Mouse (Mus musculus): ENCODE measurements around the gene Map7. TPM values are rescaled to one million over a fixed set of nuclear protein-coding genes. Genes with fewer than 3 reads are reported as not detected.

Map7 gene
- total RNA-seq, 2 experiments from 2014 or later: 0.84 to 4.8 TPM

GRCm38 (mm10) chr10:20326226-20326625, 178.0 kb downstream of the Map7 start:
- ATAC-seq (replicated peaks; ENCODE audit: low FRiP score, poor library complexity, severe bottlenecking): no peak

Other genes with a start within 250 kb of the Map7 start
- 1.7 and 20.9 TPM in 2 replicates for gene Pex7, start 240.8 kb upstream of the Map7 start, total RNA-seq (2015; ENCODE audit: low replicate concordance)
- 1.4 and 8.9 TPM in 2 replicates for gene Pex7, start 240.8 kb upstream of the Map7 start, total RNA-seq (2017; ENCODE audit: low replicate concordance)
- gene Map3k5, start 214.0 kb upstream of the Map7 start, total RNA-seq (2015; ENCODE audit: low replicate concordance): 1.4 and 4.2 TPM in 2 replicates
- gene Map3k5, start 214.0 kb upstream of the Map7 start, total RNA-seq (2017; ENCODE audit: low replicate concordance): 4.4 and 4.5 TPM in 2 replicates
- 223 and 225 TPM in 2 replicates for gene Bclaf1, start 164.0 kb downstream of the Map7 start, total RNA-seq (2015; ENCODE audit: low replicate concordance)
- 379 and 392 TPM in 2 replicates for gene Bclaf1, start 164.0 kb downstream of the Map7 start, total RNA-seq (2017; ENCODE audit: low replicate concordance)
- gene Mtfr2, start 199.3 kb downstream of the Map7 start, total RNA-seq (2015; ENCODE audit: low replicate concordance): 42.3 and 46.5 TPM in 2 replicates
- 16.0 and 24.5 TPM in 2 replicates for gene Mtfr2, start 199.3 kb downstream of the Map7 start, total RNA-seq (2017; ENCODE audit: low replicate concordance)

Measured in erythroid progenitor cell, adult 5-6 weeks (primary cell).